Mouse (Mus musculus): Measurements from ENCODE around the gene Ncf1. TPM values are rescaled to one million over a fixed set of nuclear protein-coding genes. Genes with fewer than 3 reads are reported as not detected.

The Ncf1 gene
- polyA plus RNA-seq, 1 experiment from 2014 or later, result 26.0 TPM

- Histone ChIP-seq H3K27ac (ENCODE audit: low read depth) (peak overlapping the region; percentile 71; the same call in 1 of the 2 replicates), H3K9ac (replicated peaks) (peak overlapping the region; percentile 57; the same call in 1 of the 2 replicates), H3K36me3 (replicated peaks; ENCODE audit: insufficient read depth, low read length) (peaks cover 1% of the 10 kb centered on the region; the same call in 1 of the 2 replicates), H3K4me2 (ENCODE audit: low read depth, low read length) (peak overlapping the region; percentile 56), H3K4me3 (ENCODE audit: low read depth, low read length) (peak overlapping the region; percentile 44), H3K4me1 (ENCODE audit: insufficient read depth) (peaks cover 9% of the 10 kb centered on the region), H3K27me3 (ENCODE audit: insufficient read depth, low read length) (no peaks in the 10 kb centered on the region), H3K9me3 (ENCODE audit: low read length) (no peaks in the 10 kb centered on the region)
- TF ChIP-seq CTCF (IDR thresholded peaks at IDR 0.05; ENCODE audit: low read depth) (peak; percentile 62), EP300 (IDR thresholded peaks at IDR 0.05; ENCODE audit: low read depth) (no peak)
- DNase-seq, result peak; percentile 64
- ATAC-seq, result no peak
- WGBS (ENCODE audit: insufficient replicate concordance), result 30% methylated on average over 11 of the region's 11 CpGs
Measured at GRCm38 (mm10) chr5:134227574-134228248, 1.7 kb downstream of the Ncf1 start.

- Histone ChIP-seq H3K36me3 (replicated peaks; ENCODE audit: insufficient read depth, low read length) (peaks cover 9% of the 10 kb centered on the region), H3K9ac (replicated peaks) (peak overlapping the region; percentile 26; the same call in 1 of the 2 replicates), H3K4me2 (ENCODE audit: low read depth, low read length) (peak overlapping the region; percentile 56), H3K4me1 (ENCODE audit: insufficient read depth) (peaks cover 6% of the 10 kb centered on the region), H3K27ac (ENCODE audit: low read depth) (no peak overlapping the region), H3K27me3 (ENCODE audit: insufficient read depth, low read length) (peaks cover 5% of the 10 kb centered on the region; the same call in 1 of the 2 replicates), H3K9me3 (ENCODE audit: low read length) (no peaks in the 10 kb centered on the region), H3K4me3 (ENCODE audit: low read depth, low read length) (peak overlapping the region; percentile 44)
- ATAC-seq (no peak), DNase-seq (no peak)
- TF ChIP-seq EP300 (IDR thresholded peaks at IDR 0.05; ENCODE audit: low read depth) (no peak), CTCF (IDR thresholded peaks at IDR 0.05; ENCODE audit: low read depth) (no peak)
- 65% methylated on average over 12 of the region's 12 CpGs for WGBS (ENCODE audit: insufficient replicate concordance)
Measured at GRCm38 (mm10) chr5:134226946-134227345, 2.5 kb downstream of the Ncf1 start.

- no peak overlapping the region for H3K27ac ChIP-seq (ENCODE audit: low read depth)
- peak overlapping the region; percentile 45 for H3K4me2 ChIP-seq (ENCODE audit: low read depth, low read length)
- no peak for TF ChIP-seq CTCF (IDR thresholded peaks at IDR 0.05; ENCODE audit: low read depth)
- no peak for TF ChIP-seq EP300 (IDR thresholded peaks at IDR 0.05; ENCODE audit: low read depth)
- no peak for DNase-seq
- H3K9me3 ChIP-seq (ENCODE audit: low read length), result no peaks in the 10 kb centered on the region
- no peak for ATAC-seq
- peaks cover 7% of the 10 kb centered on the region; the same call in 1 of the 2 replicates for H3K27me3 ChIP-seq (ENCODE audit: insufficient read depth, low read length)
- H3K4me3 ChIP-seq (ENCODE audit: low read depth, low read length), result peak overlapping the region; percentile 21
- peaks cover 10% of the 10 kb centered on the region for H3K4me1 ChIP-seq (ENCODE audit: insufficient read depth)
- WGBS (ENCODE audit: insufficient replicate concordance), result 59% methylated on average over 30 of the region's 30 CpGs
- peaks cover 14% of the 10 kb centered on the region for H3K36me3 ChIP-seq (replicated peaks; ENCODE audit: insufficient read depth, low read length)
- H3K9ac ChIP-seq (replicated peaks), result no peak overlapping the region
Measured at GRCm38 (mm10) chr5:134225110-134225901, 4.1 kb downstream of the Ncf1 start.

GRCm38 (mm10) chr5:134221708-134222150 is 7.7 kb downstream of the Ncf1 start:
- peak overlapping the region; percentile 41; the same call in 1 of the 2 replicates for H3K9ac ChIP-seq (replicated peaks)
- peak overlapping the region; percentile 65 for H3K4me2 ChIP-seq (ENCODE audit: low read depth, low read length)
- no peaks in the 10 kb centered on the region; the same call in 1 of the 2 replicates for H3K9me3 ChIP-seq (ENCODE audit: low read length)
- H3K4me1 ChIP-seq (ENCODE audit: insufficient read depth), result peaks cover 10% of the 10 kb centered on the region
- WGBS (ENCODE audit: insufficient replicate concordance), result 20% methylated on average over 36 of the region's 36 CpGs
- H3K27ac ChIP-seq (ENCODE audit: low read depth), result no peak overlapping the region
- TF ChIP-seq EP300 (IDR thresholded peaks at IDR 0.05; ENCODE audit: low read depth) (no peak), CTCF (IDR thresholded peaks at IDR 0.05; ENCODE audit: low read depth) (no peak)
- H3K4me3 ChIP-seq (ENCODE audit: low read depth, low read length), result peak overlapping the region; percentile 30
- peaks cover 7% of the 10 kb centered on the region; the same call in 1 of the 2 replicates for H3K27me3 ChIP-seq (ENCODE audit: insufficient read depth, low read length)
- ATAC-seq (peak; percentile 35; the same call in 1 of the 2 replicates), DNase-seq (no peak)
- peaks cover 14% of the 10 kb centered on the region for H3K36me3 ChIP-seq (replicated peaks; ENCODE audit: insufficient read depth, low read length)

- ATAC-seq (no peak), DNase-seq (no peak)
- Histone ChIP-seq H3K9me3 (ENCODE audit: low read length) (no peaks in the 10 kb centered on the region; the same call in 1 of the 2 replicates), H3K9ac (replicated peaks) (no peak overlapping the region), H3K27ac (ENCODE audit: low read depth) (no peak overlapping the region), H3K4me2 (ENCODE audit: low read depth, low read length) (0 out of 2 replicates have a peak overlapping the region, but pooled peaks have one; percentile 65), H3K4me3 (ENCODE audit: low read depth, low read length) (peak overlapping the region; percentile 30), H3K36me3 (replicated peaks; ENCODE audit: insufficient read depth, low read length) (peaks cover 14% of the 10 kb centered on the region), H3K4me1 (ENCODE audit: insufficient read depth) (peaks cover 10% of the 10 kb centered on the region), H3K27me3 (ENCODE audit: insufficient read depth, low read length) (peaks cover 7% of the 10 kb centered on the region; the same call in 1 of the 2 replicates)
- WGBS (ENCODE audit: insufficient replicate concordance), result 41% methylated on average over 4 of the region's 4 CpGs
- TF ChIP-seq CTCF (IDR thresholded peaks at IDR 0.05; ENCODE audit: low read depth) (no peak), EP300 (IDR thresholded peaks at IDR 0.05; ENCODE audit: low read depth) (no peak)
Measured at GRCm38 (mm10) chr5:134221278-134221677, 8.1 kb downstream of the Ncf1 start.

GRCm38 (mm10) chr5:134217900-134218299 is 11.5 kb downstream of the Ncf1 start:
- TF ChIP-seq EP300 (IDR thresholded peaks at IDR 0.05; ENCODE audit: low read depth) (no peak), CTCF (IDR thresholded peaks at IDR 0.05; ENCODE audit: low read depth) (no peak)

More at GRCm38 (mm10) chr5:134217900-134218299, 11.5 kb downstream of the Ncf1 start:
- Histone ChIP-seq H3K9ac (replicated peaks) (no peak overlapping the region), H3K36me3 (replicated peaks; ENCODE audit: insufficient read depth, low read length) (peaks cover 14% of the 10 kb centered on the region), H3K9me3 (ENCODE audit: low read length) (no peaks in the 10 kb centered on the region; the same call in 1 of the 2 replicates), H3K4me3 (ENCODE audit: low read depth, low read length) (no peak overlapping the region), H3K4me2 (ENCODE audit: low read depth, low read length) (no peak overlapping the region), H3K4me1 (ENCODE audit: insufficient read depth) (peaks cover 14% of the 10 kb centered on the region), H3K27ac (ENCODE audit: low read depth) (no peak overlapping the region), H3K27me3 (ENCODE audit: insufficient read depth, low read length) (peaks cover 7% of the 10 kb centered on the region; the same call in 1 of the 2 replicates)
- 78% methylated on average over 7 of the region's 7 CpGs for WGBS (ENCODE audit: insufficient replicate concordance)
- ATAC-seq (no peak), DNase-seq (no peak)

Data from liver, postnatal 0 days (tissue).